Mouse (Mus musculus) cerebellum, adult 2 months (tissue): ENCODE measurements around the gene Clic4. TPM values are rescaled to one million over a fixed set of nuclear protein-coding genes. Genes with fewer than 3 reads are reported as not detected.
A peak's percentile ranks its signal among the peaks of the same experiment; 100 is the strongest.

ENCODE experiments used
- DNase-seq, 2 experiments: peaks; one replicate each; pipeline ENCODE4 v3.0.0; 2021
- H3K27ac ChIP-seq: fragments of 200-500 bp; 2 replicates; pipeline ENCODE4 v1.5.1; 2012; ENCODE audit warnings: low read length, control low read depth, inconsistent platforms; ENCODE audit not compliant: insufficient read depth
- H3K27me3 ChIP-seq: fragments of 200-500 bp; 2 replicates; pipeline ENCODE4 v1.6.1; 2012; ENCODE audit warnings: inconsistent platforms, mild to moderate bottlenecking, low read length, moderate library complexity; ENCODE audit not compliant: control insufficient read depth, insufficient read depth
- H3K4me1 ChIP-seq: fragments of 200-500 bp; 2 replicates; pipeline ENCODE4 v1.6.1; 2011; ENCODE audit warnings: low read length; ENCODE audit not compliant: control insufficient read depth, insufficient read depth
- H3K4me3 ChIP-seq: fragments of 200-500 bp; replicated peaks from 2 replicates; pipeline ENCODE3; 2011; ENCODE audit warnings: mild to moderate bottlenecking, low read depth, low read length, control low read depth; ENCODE audit not compliant: insufficient read depth
- CTCF ChIP-seq: fragments of 200-500 bp; IDR thresholded peaks from 2 replicates; pipeline ENCODE4 v1.5.1; 2011; ENCODE audit warnings: low read depth, mild to moderate bottlenecking, control low read depth, low read length, moderate library complexity, borderline replicate concordance; ENCODE audit not compliant: insufficient read depth
- POLR2A ChIP-seq: fragments of 200-500 bp; IDR thresholded peaks from 2 replicates; pipeline ENCODE4 v1.6.1; 2011; ENCODE audit warnings: low read length, control low read depth, borderline replicate concordance; ENCODE audit not compliant: insufficient read depth
- WGBS: fragments of 180-500 bp; shearing (Covaris S2); methylation state at CpG from one replicate; pipeline ENCODE4 v1.1.7; 2018; 5-methylcytosine and 5-hydroxymethylcytosine counted together
- polyA plus RNA-seq: library from polyadenylated mRNA; depleted of rRNA; stranded (reverse); fragments of >200 nt; gene quantifications from 2 replicates; pipeline ENCODE4 v1.2.3, GENCODE M21; 2012

The Clic4 gene
- polyA plus RNA-seq, 1 experiment: 98.4 TPM

DNA sequence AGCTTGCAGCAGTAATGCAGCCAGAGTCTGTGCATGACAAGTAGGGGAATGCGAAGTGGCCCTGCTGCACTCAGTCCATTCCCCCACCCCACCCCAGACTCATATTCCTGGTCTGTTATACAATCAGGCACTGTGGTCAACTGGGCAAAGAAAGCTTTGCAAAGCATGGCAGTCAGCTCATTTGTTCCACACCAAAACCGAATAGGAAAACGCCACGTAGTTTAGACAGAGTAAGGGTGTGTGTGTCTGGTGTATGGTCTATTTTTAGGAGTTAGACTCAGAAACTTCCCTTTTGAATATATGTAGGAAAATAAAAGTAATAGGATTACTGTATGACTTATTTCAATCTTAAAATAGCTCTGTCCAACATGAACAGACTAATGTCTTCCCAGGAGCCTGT, 36.0 kb downstream of the Clic4 start:
- no peak for DNase-seq
- Histone ChIP-seq H3K4me1 (peaks cover 2% of the 10 kb centered on the region; the same call in 1 of the 2 replicates), H3K4me3 (no peak overlapping the region), H3K27ac (no peak overlapping the region), H3K27me3 (no peaks in the 10 kb centered on the region)
- 88% methylated on average over 4 of the region's 4 CpGs for WGBS
- TF ChIP-seq POLR2A (no peak), CTCF (no peak)

DNA sequence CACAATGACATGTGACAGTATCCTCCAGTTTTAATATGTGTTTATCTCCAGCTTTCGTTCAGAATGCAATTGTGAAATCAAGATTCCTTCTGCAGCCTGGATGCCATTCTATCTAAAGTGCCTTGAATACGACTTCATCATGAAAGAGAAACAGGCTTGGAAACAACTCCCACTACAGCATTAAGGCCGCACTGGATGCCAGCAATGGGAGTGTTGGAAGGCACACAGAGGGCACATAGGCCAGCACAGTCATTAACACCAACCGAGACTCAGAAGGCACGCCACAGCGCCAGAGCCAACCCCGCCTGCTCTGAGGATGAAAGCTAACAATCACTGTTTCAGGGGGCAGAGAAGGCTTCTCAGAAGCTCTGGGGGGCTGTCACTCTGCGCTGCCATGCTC, 37.1 kb downstream of the Clic4 start:
- Histone ChIP-seq H3K27me3 (no peaks in the 10 kb centered on the region), H3K27ac (no peak overlapping the region), H3K4me3 (no peak overlapping the region), H3K4me1 (peaks cover 2% of the 10 kb centered on the region; the same call in 1 of the 2 replicates)
- DNase-seq: no peak
- 50% methylated on average over 8 of the region's 8 CpGs for WGBS
- TF ChIP-seq POLR2A (no peak), CTCF (no peak)

DNA sequence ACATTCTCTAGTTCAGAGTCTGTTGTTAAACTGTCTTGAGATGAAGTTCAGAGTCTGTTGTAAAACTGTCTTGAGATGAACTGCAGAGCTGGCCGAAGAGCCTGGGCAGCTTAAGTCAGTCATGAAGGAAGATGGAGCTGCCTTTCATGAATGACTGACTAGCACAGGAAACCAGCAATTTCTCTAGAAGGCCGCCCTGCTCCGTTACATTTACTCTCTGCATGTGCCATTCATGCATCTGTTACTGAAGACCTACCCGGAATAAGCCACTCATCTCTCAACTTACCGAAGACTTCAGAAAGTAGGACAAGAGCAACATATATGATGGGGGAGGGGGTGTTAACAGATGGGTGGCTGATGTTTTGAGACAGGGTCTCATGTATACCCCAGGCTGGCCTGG, 40.1 kb downstream of the Clic4 start:
- Histone ChIP-seq H3K27me3 (no peaks in the 10 kb centered on the region), H3K27ac (no peak overlapping the region), H3K4me3 (no peak overlapping the region), H3K4me1 (no peaks in the 10 kb centered on the region)
- 80% methylated on average over 5 of the region's 5 CpGs for WGBS
- no peak for DNase-seq
- no peak for TF ChIP-seq POLR2A
- TF ChIP-seq CTCF: no peak

DNA sequence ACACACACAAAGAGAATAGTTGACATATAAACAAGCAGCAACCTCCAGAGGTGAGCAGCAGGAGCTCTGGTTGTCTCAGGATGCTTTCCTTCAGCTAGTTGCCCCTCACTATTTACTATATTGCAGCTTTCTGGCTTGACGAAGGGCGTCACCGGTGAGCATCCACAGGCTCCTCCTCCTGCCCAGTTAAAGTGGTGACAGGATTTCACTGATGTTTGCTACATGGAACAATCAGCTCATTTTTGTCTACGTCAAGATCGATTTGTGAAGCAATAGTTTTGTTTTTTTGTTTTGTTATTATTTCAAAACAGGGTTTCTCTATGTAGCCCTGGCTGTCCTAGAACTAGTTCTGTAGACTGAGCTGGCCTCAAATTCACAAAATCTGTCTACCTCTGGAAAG, 41.1 kb downstream of the Clic4 start:
- Histone ChIP-seq H3K4me1 (no peaks in the 10 kb centered on the region), H3K27me3 (no peaks in the 10 kb centered on the region), H3K27ac (no peak overlapping the region), H3K4me3 (no peak overlapping the region)
- DNase-seq: no peak
- TF ChIP-seq CTCF (no peak), POLR2A (no peak)
- WGBS: 84% methylated on average over 5 of the region's 5 CpGs

DNA sequence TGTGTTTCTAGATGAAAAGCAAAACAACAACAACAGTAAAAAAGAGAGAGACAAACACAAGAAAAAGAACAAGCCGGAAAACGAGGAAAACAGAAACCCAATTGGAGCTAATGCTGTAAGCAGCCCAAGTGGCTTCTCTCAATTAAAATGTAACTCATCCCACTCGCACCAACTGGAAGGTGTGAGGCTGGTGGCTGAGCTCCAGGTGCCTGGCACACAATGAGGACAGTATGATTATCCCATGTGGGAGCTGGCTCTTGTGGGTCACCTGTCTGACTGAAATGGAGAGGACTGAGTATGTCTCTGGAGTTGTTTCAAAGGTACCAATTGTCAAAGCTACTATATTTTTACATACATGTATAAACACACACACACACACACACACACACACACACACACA, 41.5 kb downstream of the Clic4 start:
- DNase-seq: no peak
- no peak overlapping the region for H3K27ac ChIP-seq
- WGBS: 65% methylated on average over 3 of the region's 3 CpGs
- H3K4me1 ChIP-seq: no peaks in the 10 kb centered on the region
- H3K4me3 ChIP-seq: no peak overlapping the region
- no peak for TF ChIP-seq POLR2A
- no peak for TF ChIP-seq CTCF
- no peaks in the 10 kb centered on the region for H3K27me3 ChIP-seq

DNA sequence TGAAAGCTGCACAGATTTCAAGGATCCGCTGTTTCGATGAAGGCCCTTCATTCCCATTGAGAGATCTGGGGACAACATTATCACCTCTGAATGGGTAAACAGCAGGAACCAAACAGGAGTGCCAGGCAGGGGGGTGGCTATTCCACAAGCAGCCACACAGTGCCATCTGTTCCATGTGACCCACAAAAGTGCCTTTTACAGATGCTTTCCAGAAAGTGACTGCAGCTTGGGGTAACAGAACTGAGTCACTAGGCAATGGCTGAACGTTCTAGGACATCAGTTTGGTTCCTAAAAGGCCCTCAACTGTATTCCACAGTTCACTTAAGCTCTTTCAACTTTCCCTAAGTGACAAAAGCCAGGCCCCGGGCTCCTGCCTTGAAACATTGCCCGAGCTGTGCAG, 42.0 kb downstream of the Clic4 start:
- DNase-seq: peak in 1 of 2 experiments; percentile 32
- Histone ChIP-seq H3K27me3 (no peaks in the 10 kb centered on the region), H3K27ac (no peak overlapping the region), H3K4me1 (no peaks in the 10 kb centered on the region), H3K4me3 (no peak overlapping the region)
- WGBS: 36% methylated on average over 5 of the region's 5 CpGs
- TF ChIP-seq POLR2A (no peak), CTCF (no peak)

DNA sequence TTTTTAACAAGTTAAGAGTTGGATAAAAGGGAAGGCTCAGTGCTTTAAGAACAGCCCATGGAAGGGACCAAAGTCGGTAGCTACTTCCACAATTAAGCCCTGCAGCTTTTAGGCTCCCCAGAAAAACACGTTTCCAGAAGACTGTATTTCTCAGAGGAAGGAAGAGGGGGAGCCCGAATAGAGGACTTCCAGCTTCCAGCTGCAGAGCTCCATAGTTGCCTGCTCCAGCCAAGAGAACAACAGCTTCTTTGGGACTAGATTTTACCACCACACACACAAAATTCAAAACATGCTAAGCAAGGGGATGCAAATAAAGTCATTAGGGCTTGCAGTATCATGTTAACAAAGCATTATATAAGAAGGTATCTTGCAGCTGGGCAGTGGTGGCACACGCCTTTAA, 42.7 kb downstream of the Clic4 start:
- no peak for DNase-seq
- WGBS: 87% methylated on average over 4 of the region's 4 CpGs
- Histone ChIP-seq H3K27me3 (no peaks in the 10 kb centered on the region), H3K4me1 (no peaks in the 10 kb centered on the region), H3K4me3 (no peak overlapping the region), H3K27ac (no peak overlapping the region)
- TF ChIP-seq CTCF (no peak), POLR2A (no peak)

DNA sequence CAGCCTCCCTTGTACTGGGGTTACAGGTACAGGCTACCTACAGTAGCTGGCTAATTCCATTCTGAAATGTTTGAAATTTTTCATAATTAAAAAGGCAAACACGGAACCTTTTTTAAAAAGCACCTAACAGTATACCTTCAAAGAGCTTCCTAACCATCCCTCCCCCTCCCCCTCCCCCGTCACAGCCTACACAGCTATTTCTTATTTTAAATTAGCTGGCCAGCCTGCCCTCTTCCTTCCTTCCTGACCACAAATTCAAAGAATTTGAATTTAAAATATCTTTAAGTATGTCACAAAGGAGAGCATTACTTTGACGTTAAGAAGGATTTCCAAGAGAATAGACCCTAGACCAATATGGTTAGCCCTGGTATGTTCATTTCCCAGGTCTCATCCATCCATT, 44.5 kb downstream of the Clic4 start:
- DNase-seq: no peak

More for the DNA sequence above, 44.5 kb downstream of the Clic4 start:
- TF ChIP-seq POLR2A (no peak), CTCF (no peak)
- no peaks in the 10 kb centered on the region for H3K27me3 ChIP-seq
- no peaks in the 10 kb centered on the region for H3K4me1 ChIP-seq
- H3K27ac ChIP-seq: no peak overlapping the region
- no peak overlapping the region for H3K4me3 ChIP-seq
- WGBS: 91% methylated on average over 3 of the region's 3 CpGs
